ENCODE assay signal across 8 mouse cellular contexts in the genomic region with DNA sequence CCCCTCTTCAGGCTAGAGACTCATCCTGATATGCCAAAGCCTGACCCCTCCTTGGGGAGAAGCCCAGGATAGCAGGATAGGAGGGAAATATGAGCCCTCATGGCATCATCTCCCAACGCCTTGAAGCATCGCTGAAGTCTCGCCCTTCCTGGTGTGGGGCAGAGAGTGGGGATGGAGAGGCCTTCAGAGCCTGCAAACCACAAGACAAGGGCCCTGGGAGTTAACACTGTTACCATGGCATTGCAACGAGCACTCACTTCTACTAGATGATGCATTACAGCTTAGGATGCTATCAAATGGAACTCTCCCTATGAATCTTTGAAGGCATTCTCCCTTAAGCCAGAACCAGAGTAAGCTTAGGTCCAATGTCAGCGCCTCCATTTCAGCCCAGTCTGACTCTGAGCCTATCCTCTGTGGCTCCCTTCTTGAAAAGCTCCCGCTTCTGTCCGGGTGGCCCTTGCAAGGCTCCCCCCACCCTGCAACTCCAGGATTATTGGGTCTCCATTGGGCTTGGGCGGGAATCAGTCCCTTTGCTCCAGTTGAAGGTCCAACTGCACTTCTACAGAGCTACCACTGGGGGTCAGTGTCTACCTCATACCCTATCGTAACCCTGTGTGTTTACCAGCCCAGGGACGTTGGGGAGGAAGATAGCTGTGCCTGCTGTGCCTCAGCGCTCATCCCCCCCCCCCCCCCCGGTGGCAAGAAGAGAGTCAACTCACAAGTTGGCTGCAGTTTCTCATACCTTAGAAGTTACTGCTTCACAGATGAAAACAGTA. TPM values are rescaled to one million over a fixed set of nuclear protein-coding genes. Genes with fewer than 3 reads are reported as not detected.
DNase-seq lines count a peak whose midpoint lies in the region; ATAC-seq lines count a peak whose summit lies in the region.

No protein-coding gene starts in this region.

- no peaks in the 10 kb centered on the region for H3K36me3 ChIP-seq in embryonic facial prominence, embryonic 11.5 days (replicated peaks; ENCODE audit: control insufficient read depth, insufficient read depth, low read depth, low read length)

- H3K4me2 ChIP-seq in embryonic facial prominence, embryonic 11.5 days (ENCODE audit: low read depth, low read length) = no peak overlapping the region

- DNase-seq in gastrocnemius, postnatal 14 days = peak; percentile 27
- DNase-seq in gastrocnemius, postnatal 10 days = no peak
- peak; percentile 73 for DNase-seq in ES-CJ7 (ENCODE audit: low read depth, low spot score)
- DNase-seq in embryonic facial prominence, embryonic 11.5 days (ENCODE audit: low spot score) = peak; percentile 68
- no peak for DNase-seq in urinary bladder, adult 2 months (ENCODE audit: low spot score)
- no peak for DNase-seq in layer of hippocampus, postnatal 36 days

- no peak overlapping the region for H3K27ac ChIP-seq in embryonic facial prominence, embryonic 11.5 days (replicated peaks; ENCODE audit: low read depth, low read length)

- intact Hi-C loops in gastrocnemius, postnatal 14 days (cut with DNase I; ENCODE audit: low total_unique reads) = loop anchor here (10.0 kb wide), 1 partner anchor 210 kb away; no protein-coding TSS in a partner anchor

- H3K9me3 ChIP-seq in embryonic facial prominence, embryonic 11.5 days (replicated peaks; ENCODE audit: control insufficient read depth, low read length) = no peaks in the 10 kb centered on the region

- WGBS in embryonic facial prominence, embryonic 11.5 days = 21% methylated on average over 12 of the region's 12 CpGs

- H3K27me3 ChIP-seq in embryonic facial prominence, embryonic 11.5 days (ENCODE audit: control insufficient read depth, insufficient read depth, low read length) = no peaks in the 10 kb centered on the region

- no peak overlapping the region for H3K4me3 ChIP-seq in embryonic facial prominence, embryonic 11.5 days (ENCODE audit: low read depth, low read length)

- peak; percentile 61; the same call in 1 of the 2 replicates for ATAC-seq in embryonic facial prominence, embryonic 11.5 days (replicated peaks; ENCODE audit: insufficient number of reproducible peaks, low FRiP score, low TSS enrichment, low read depth)
- ATAC-seq in inflammation-experienced regulatory T-cells, adult 6 months = peak; percentile 89
- peak; percentile 81 for ATAC-seq in megakaryocyte-erythroid progenitor cell, adult 5-6 weeks (replicated peaks; ENCODE audit: low FRiP score, low TSS enrichment, poor library complexity, severe bottlenecking)

- no peaks in the 10 kb centered on the region for H3K4me1 ChIP-seq in embryonic facial prominence, embryonic 11.5 days (ENCODE audit: control insufficient read depth, insufficient read depth, low read length)

- H3K9ac ChIP-seq in embryonic facial prominence, embryonic 11.5 days (replicated peaks; ENCODE audit: low read length) = no peak overlapping the region

RNA-seq across cellular contexts. Expression of a gene that starts 11.1 kb away (rescaled TPM):
- under 1 TPM; 0.16 to 0.74 TPM for total RNA-seq in gastrocnemius, postnatal 14 days (2021)
- total RNA-seq in gastrocnemius, postnatal 10 days (2021) = under 1 TPM; 0.40 to 0.79 TPM
- 1.3 TPM in 2 replicates for polyA plus RNA-seq in embryonic facial prominence, embryonic 11.5 days (2014; fragmentation: Nextera tagmentation; extraction: Ambion mirVana)
- polyA plus RNA-seq in inflammation-experienced regulatory T-cells, adult 6 months (2017; shearing (Covaris generic)) = 10 to 100 TPM in 2 of 3 experiments, 1 to 10 TPM in 1; 3.4 to 13.9 (median 10.1) TPM
- total RNA-seq in megakaryocyte-erythroid progenitor cell, adult 5-6 weeks (2014; fragmentation: Nextera tagmentation) = 0.52 TPM in 1 of 2 replicates, not detected in the other
- total RNA-seq in megakaryocyte-erythroid progenitor cell, adult 5-6 weeks (2017) = 0.34 and 3.6 TPM in 2 replicates
- polyA plus RNA-seq in urinary bladder, adult 2 months (2012; rRNA removed) = 0.40 and 0.55 TPM in 2 replicates
- 100 to 1,000 TPM; 228 to 229 TPM for total RNA-seq in layer of hippocampus, postnatal 36 days (2021)

RNA-seq across cellular contexts. Expression of a gene that starts 21.1 kb away (rescaled TPM):
- total RNA-seq in gastrocnemius, postnatal 14 days (2021) = 10 to 100 TPM; 28.6 to 29.6 TPM
- total RNA-seq in gastrocnemius, postnatal 10 days (2021) = 10 to 100 TPM; 36.0 to 44.4 TPM
- polyA plus RNA-seq in embryonic facial prominence, embryonic 11.5 days (2014; fragmentation: Nextera tagmentation; extraction: Ambion mirVana) = 58.7 and 58.8 TPM in 2 replicates
- 100 to 1,000 TPM; 124 to 242 (median 205) TPM for polyA plus RNA-seq in inflammation-experienced regulatory T-cells, adult 6 months (2017; shearing (Covaris generic))
- total RNA-seq in megakaryocyte-erythroid progenitor cell, adult 5-6 weeks (2014; fragmentation: Nextera tagmentation) = 75.0 and 86.3 TPM in 2 replicates
- total RNA-seq in megakaryocyte-erythroid progenitor cell, adult 5-6 weeks (2017) = 117 and 134 TPM in 2 replicates
- 74.9 and 76.7 TPM in 2 replicates for polyA plus RNA-seq in urinary bladder, adult 2 months (2012; rRNA removed)
- total RNA-seq in layer of hippocampus, postnatal 36 days (2021) = 100 to 1,000 TPM; 163 to 171 TPM

RNA-seq across cellular contexts. Expression of a gene that starts 55.4 kb away (rescaled TPM):
- total RNA-seq in gastrocnemius, postnatal 14 days (2021) = 10 to 100 TPM; 10.4 to 15.8 TPM
- 10 to 100 TPM; 19.0 to 21.0 TPM for total RNA-seq in gastrocnemius, postnatal 10 days (2021)
- 15.2 and 17.2 TPM in 2 replicates for polyA plus RNA-seq in embryonic facial prominence, embryonic 11.5 days (2014; fragmentation: Nextera tagmentation; extraction: Ambion mirVana)
- 10 to 100 TPM; 12.9 to 73.1 (median 57.3) TPM for polyA plus RNA-seq in inflammation-experienced regulatory T-cells, adult 6 months (2017; shearing (Covaris generic))
- 124 and 184 TPM in 2 replicates for total RNA-seq in megakaryocyte-erythroid progenitor cell, adult 5-6 weeks (2014; fragmentation: Nextera tagmentation)
- total RNA-seq in megakaryocyte-erythroid progenitor cell, adult 5-6 weeks (2017) = 123 and 135 TPM in 2 replicates
- 65.7 and 70.7 TPM in 2 replicates for polyA plus RNA-seq in urinary bladder, adult 2 months (2012; rRNA removed)
- 10 to 100 TPM in 1 of 2 experiments, 1 to 10 TPM in 1; 9.6 to 10.4 TPM for total RNA-seq in layer of hippocampus, postnatal 36 days (2021)

Comparison
In these comparisons a context has a peak if more than half of its experiments do, and no peak if none do; other contexts are left out.
1. DNase-seq: peak in gastrocnemius, postnatal 14 days (single experiment), ES-CJ7 (single experiment) and embryonic facial prominence, embryonic 11.5 days (single experiment); none in gastrocnemius, postnatal 10 days (single experiment), urinary bladder, adult 2 months (single experiment) and layer of hippocampus, postnatal 36 days (0 of 2).
2. RNA of a gene that starts 11.1 kb away (total RNA-seq): 228 to 229 TPM in layer of hippocampus, postnatal 36 days; 0.34 to 3.6 TPM in megakaryocyte-erythroid progenitor cell, adult 5-6 weeks, 0.40 to 0.79 TPM in gastrocnemius, postnatal 10 days and 0.16 to 0.74 TPM in gastrocnemius, postnatal 14 days; every median in the first group is over 10 times any median in the second.
3. RNA of a gene that starts 55.4 kb away (total RNA-seq): 123 to 184 TPM in megakaryocyte-erythroid progenitor cell, adult 5-6 weeks; 19.0 to 21.0 TPM in gastrocnemius, postnatal 10 days, 10.4 to 15.8 TPM in gastrocnemius, postnatal 14 days and 9.6 to 10.4 TPM in layer of hippocampus, postnatal 36 days; every median in the first group is over 4 times any median in the second.
4. Peak in every context shown above with its lines, with median percentiles within 50 percentile points of each other: ATAC-seq.